In genomic region chr9:82562551-82563465, GRCm38 (mm10) we compare ENCODE assay signal across 20 mouse cellular contexts.
DNase-seq lines count a peak whose midpoint lies in the region; ATAC-seq and TF ChIP-seq lines count a peak whose summit lies in the region.
"Had no signal": no experiment of that assay in that cellular context is flagged by ENCODE, and none has a peak within 500 bp of the region (broad histone marks: within the 10 kb centered on the region; RNA-seq: fewer than 3 reads in every experiment).

No protein-coding gene starts in this region.

- H3K4me1 ChIP-seq in limb, embryonic 13.5 days = no peaks in the 10 kb centered on the region
- H3K4me1 ChIP-seq in limb, embryonic 10.5 days = no peaks in the 10 kb centered on the region
- peaks cover 6% of the 10 kb centered on the region; the same call in 1 of the 2 replicates for H3K4me1 ChIP-seq in heart, postnatal 0 days (ENCODE audit: control insufficient read depth, insufficient read depth)
- H3K4me1 ChIP-seq in midbrain, embryonic 15.5 days = no peaks in the 10 kb centered on the region
- H3K4me1 ChIP-seq: embryonic facial prominence, embryonic 13.5 days; forebrain, embryonic 13.5 days; intestine, embryonic 15.5 days; midbrain, embryonic 13.5 days had no signal

- H3K27ac ChIP-seq in limb, embryonic 13.5 days = no peak overlapping the region
- H3K27ac ChIP-seq in limb, embryonic 10.5 days = no peak overlapping the region
- peak overlapping the region; percentile 75 for H3K27ac ChIP-seq in heart, postnatal 0 days (ENCODE audit: low read depth)
- H3K27ac ChIP-seq in midbrain, embryonic 15.5 days = no peak overlapping the region
- H3K27ac ChIP-seq: embryonic facial prominence, embryonic 13.5 days; forebrain, embryonic 13.5 days; gastrocnemius, adult 2 months; intestine, embryonic 15.5 days; midbrain, embryonic 13.5 days; stomach, postnatal 0 days had no signal

- no peaks in the 10 kb centered on the region for H3K9me3 ChIP-seq in limb, embryonic 13.5 days
- no peaks in the 10 kb centered on the region for H3K9me3 ChIP-seq in limb, embryonic 10.5 days (replicated peaks)
- H3K9me3 ChIP-seq in heart, postnatal 0 days (replicated peaks; ENCODE audit: control insufficient read depth, low read length) = no peaks in the 10 kb centered on the region
- H3K9me3 ChIP-seq in midbrain, embryonic 15.5 days = no peaks in the 10 kb centered on the region
- H3K9me3 ChIP-seq: embryonic facial prominence, embryonic 13.5 days; forebrain, embryonic 13.5 days; intestine, embryonic 15.5 days; midbrain, embryonic 13.5 days had no signal

- no peak overlapping the region for H3K4me2 ChIP-seq in limb, embryonic 13.5 days (replicated peaks)
- H3K4me2 ChIP-seq in heart, postnatal 0 days (ENCODE audit: low read depth, low read length) = no peak overlapping the region; the same call in 1 of the 2 replicates
- no peak overlapping the region for H3K4me2 ChIP-seq in midbrain, embryonic 15.5 days
- H3K4me2 ChIP-seq: embryonic facial prominence, embryonic 13.5 days; forebrain, embryonic 13.5 days; intestine, embryonic 15.5 days; liver, embryonic 11.5 days; midbrain, embryonic 13.5 days had no signal

- no peak overlapping the region for H3K9ac ChIP-seq in limb, embryonic 13.5 days
- H3K9ac ChIP-seq in heart, postnatal 0 days (replicated peaks; ENCODE audit: low read depth, low read length) = no peak overlapping the region
- H3K9ac ChIP-seq in midbrain, embryonic 15.5 days = no peak overlapping the region
- H3K9ac ChIP-seq: embryonic facial prominence, embryonic 13.5 days; forebrain, embryonic 13.5 days; intestine, embryonic 15.5 days; midbrain, embryonic 13.5 days had no signal

- peak; percentile 6 to 10 for DNase-seq in heart, adult 18-20 months
- no peak for DNase-seq in heart, postnatal 4 days
- DNase-seq in limb, embryonic 10.5 days (ENCODE audit: low spot score) = no peak
- peak; percentile 34 for DNase-seq in brain, embryonic 18.5 days (ENCODE audit: low read depth, low spot score)
- peak; percentile 66 for DNase-seq in heart, postnatal 0 days (ENCODE audit: low spot score)
- DNase-seq: B cell, adult 2 months; cerebellum, adult 11-12 months; gastrocnemius, adult 2 months; lung, postnatal 36 days; right cerebral cortex, postnatal 14 days; thymus, postnatal 36 days had no signal

- H3K4me3 ChIP-seq in limb, embryonic 13.5 days = no peak overlapping the region
- H3K4me3 ChIP-seq in limb, embryonic 10.5 days = no peak overlapping the region
- H3K4me3 ChIP-seq in heart, postnatal 0 days (ENCODE audit: low read depth, low read length) = no peak overlapping the region
- no peak overlapping the region for H3K4me3 ChIP-seq in midbrain, embryonic 15.5 days
- H3K4me3 ChIP-seq: embryonic facial prominence, embryonic 13.5 days; forebrain, embryonic 13.5 days; gastrocnemius, adult 2 months; intestine, embryonic 15.5 days; midbrain, embryonic 13.5 days had no signal

- no peaks in the 10 kb centered on the region for H3K36me3 ChIP-seq in limb, embryonic 13.5 days
- H3K36me3 ChIP-seq in limb, embryonic 10.5 days = no peaks in the 10 kb centered on the region
- no peaks in the 10 kb centered on the region for H3K36me3 ChIP-seq in heart, postnatal 0 days (replicated peaks; ENCODE audit: control insufficient read depth, insufficient read depth, low read length)
- H3K36me3 ChIP-seq in midbrain, embryonic 15.5 days (replicated peaks) = no peaks in the 10 kb centered on the region
- H3K36me3 ChIP-seq: embryonic facial prominence, embryonic 13.5 days; intestine, embryonic 15.5 days; midbrain, embryonic 13.5 days had no signal

- no peaks in the 10 kb centered on the region for H3K27me3 ChIP-seq in limb, embryonic 13.5 days
- H3K27me3 ChIP-seq in limb, embryonic 10.5 days (ENCODE audit: low read depth, poor library complexity, severe bottlenecking) = no peaks in the 10 kb centered on the region
- no peaks in the 10 kb centered on the region for H3K27me3 ChIP-seq in heart, postnatal 0 days (ENCODE audit: control insufficient read depth, insufficient read depth, low read length)
- no peaks in the 10 kb centered on the region for H3K27me3 ChIP-seq in midbrain, embryonic 15.5 days (replicated peaks)
- H3K27me3 ChIP-seq: embryonic facial prominence, embryonic 13.5 days; forebrain, embryonic 13.5 days; intestine, embryonic 15.5 days; midbrain, embryonic 13.5 days; Patski had no signal

- TF ChIP-seq EP300 in heart, postnatal 0 days (IDR thresholded peaks at IDR 0.05; ENCODE audit: low read depth) = no peak

- ATAC-seq in limb, embryonic 13.5 days (ENCODE audit: low FRiP score, low read depth) = peak; percentile 51
- peak; percentile 75 for ATAC-seq in heart, postnatal 0 days (ENCODE audit: insufficient read depth, low read depth)
- no peak for ATAC-seq in midbrain, embryonic 15.5 days (replicated peaks)
- ATAC-seq: forebrain, embryonic 13.5 days; intestine, embryonic 15.5 days; midbrain, embryonic 13.5 days; Patski had no signal

- TF ChIP-seq CTCF in heart, postnatal 0 days (IDR thresholded peaks at IDR 0.05; ENCODE audit: low read depth) = no peak

- WGBS in limb, embryonic 13.5 days = 58% methylated on average over 1 of the region's 1 CpGs
- WGBS in limb, embryonic 10.5 days = 81% methylated on average over 1 of the region's 1 CpGs
- 14% methylated on average over 1 of the region's 1 CpGs for WGBS in heart, postnatal 0 days
- 77% methylated on average over 1 of the region's 1 CpGs for WGBS in midbrain, embryonic 15.5 days

Comparison
In these comparisons a context has a peak if more than half of its experiments do, and no peak if none do; other contexts are left out.
1. DNase-seq: peak in heart, adult 18-20 months (2 of 2), brain, embryonic 18.5 days (single experiment) and heart, postnatal 0 days (single experiment); none in heart, postnatal 4 days (single experiment) and limb, embryonic 10.5 days (single experiment).